In the genomic region with DNA sequence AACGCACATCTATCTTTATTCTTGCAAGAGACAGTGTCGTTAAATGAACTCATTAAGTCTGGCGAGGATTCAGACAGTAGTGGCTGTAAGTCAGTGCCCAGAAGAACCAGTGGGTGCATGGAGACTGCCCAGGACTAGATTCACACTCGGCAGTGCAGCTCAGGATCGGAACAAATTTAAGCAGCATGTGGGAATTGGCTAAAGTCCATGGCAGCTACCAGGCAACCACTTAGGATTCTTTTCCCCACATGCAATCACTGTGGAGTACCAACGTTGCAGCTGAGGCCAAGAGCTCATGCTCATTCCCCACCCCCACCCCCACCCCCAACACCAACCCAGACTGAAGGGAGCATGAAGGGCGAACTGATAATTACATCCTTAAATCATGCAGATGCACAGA, we compare ENCODE assay signal across 13 mouse cellular contexts.
DNase-seq lines count a peak whose midpoint lies in the region; ATAC-seq and TF ChIP-seq lines count a peak whose summit lies in the region.
"Had no signal": no experiment of that assay in that cellular context is flagged by ENCODE, and none has a peak within 500 bp of the region (broad histone marks: within the 10 kb centered on the region; RNA-seq: fewer than 3 reads in every experiment).

No protein-coding gene starts in this region.

- DNase-seq in lung, embryonic 14.5 days: peak; percentile 22
- no peak for DNase-seq in lung, postnatal 14 days
- DNase-seq in brain, embryonic 18.5 days (ENCODE audit: low read depth, low spot score): peak; percentile 18
- DNase-seq in spleen, adult 12 weeks (ENCODE audit: low spot score): no peak
- DNase-seq in adipocyte (ENCODE audit: low spot score): no peak
- DNase-seq: kidney, postnatal 36 days; thymus, postnatal 36 days had no signal

- no peaks in the 10 kb centered on the region for H3K9me3 ChIP-seq in forebrain, embryonic 15.5 days
- no peaks in the 10 kb centered on the region for H3K9me3 ChIP-seq in forebrain, embryonic 12.5 days
- no peaks in the 10 kb centered on the region for H3K9me3 ChIP-seq in lung, embryonic 14.5 days (ENCODE audit: low read depth, low read length)
- no peaks in the 10 kb centered on the region for H3K9me3 ChIP-seq in midbrain, embryonic 16.5 days (replicated peaks; ENCODE audit: control insufficient read depth, low read length, poor library complexity, severe bottlenecking)
- H3K9me3 ChIP-seq: limb, embryonic 13.5 days had no signal

- no peaks in the 10 kb centered on the region for H3K27me3 ChIP-seq in forebrain, embryonic 15.5 days
- H3K27me3 ChIP-seq in forebrain, embryonic 12.5 days: no peaks in the 10 kb centered on the region
- no peaks in the 10 kb centered on the region for H3K27me3 ChIP-seq in lung, embryonic 14.5 days (ENCODE audit: insufficient read depth, low read length)
- no peaks in the 10 kb centered on the region for H3K27me3 ChIP-seq in midbrain, embryonic 16.5 days (ENCODE audit: control insufficient read depth, insufficient read depth, low read depth, low read length)
- H3K27me3 ChIP-seq: limb, embryonic 13.5 days had no signal

- ATAC-seq in forebrain, embryonic 15.5 days (replicated peaks): peak; percentile 81
- ATAC-seq in forebrain, embryonic 12.5 days (ENCODE audit: low FRiP score): no peak
- no peak for ATAC-seq in lung, embryonic 14.5 days (ENCODE audit: insufficient read depth)
- ATAC-seq in midbrain, embryonic 16.5 days: peak; percentile 71
- ATAC-seq: intestine, embryonic 16.5 days had no signal

- no peaks in the 10 kb centered on the region for H3K36me3 ChIP-seq in forebrain, embryonic 15.5 days
- no peaks in the 10 kb centered on the region for H3K36me3 ChIP-seq in forebrain, embryonic 12.5 days (replicated peaks)
- no peaks in the 10 kb centered on the region for H3K36me3 ChIP-seq in lung, embryonic 14.5 days (ENCODE audit: insufficient read depth)
- no peaks in the 10 kb centered on the region for H3K36me3 ChIP-seq in midbrain, embryonic 16.5 days (ENCODE audit: control insufficient read depth, insufficient read depth, low read length)
- H3K36me3 ChIP-seq: limb, embryonic 13.5 days had no signal

- no peak overlapping the region for H3K4me3 ChIP-seq in forebrain, embryonic 15.5 days
- no peak overlapping the region for H3K4me3 ChIP-seq in forebrain, embryonic 12.5 days (replicated peaks)
- no peak overlapping the region for H3K4me3 ChIP-seq in lung, embryonic 14.5 days (ENCODE audit: low read depth, low read length)
- no peak overlapping the region for H3K4me3 ChIP-seq in midbrain, embryonic 16.5 days (ENCODE audit: low read depth, low read length)
- H3K4me3 ChIP-seq: erythroblast, embryonic 14.5 days; limb, embryonic 13.5 days had no signal

- no peaks in the 10 kb centered on the region for H3K4me1 ChIP-seq in forebrain, embryonic 15.5 days
- H3K4me1 ChIP-seq in forebrain, embryonic 12.5 days: no peaks in the 10 kb centered on the region
- no peaks in the 10 kb centered on the region for H3K4me1 ChIP-seq in lung, embryonic 14.5 days (ENCODE audit: insufficient read depth)
- H3K4me1 ChIP-seq in midbrain, embryonic 16.5 days (ENCODE audit: control insufficient read depth, insufficient read depth, low read length): no peaks in the 10 kb centered on the region

- H3K9ac ChIP-seq in forebrain, embryonic 15.5 days (replicated peaks): no peak overlapping the region
- H3K9ac ChIP-seq in forebrain, embryonic 12.5 days: no peak overlapping the region
- no peak overlapping the region for H3K9ac ChIP-seq in lung, embryonic 14.5 days
- no peak overlapping the region for H3K9ac ChIP-seq in midbrain, embryonic 16.5 days (ENCODE audit: low read depth, low read length)
- H3K9ac ChIP-seq: limb, embryonic 13.5 days had no signal

- no peak for TF ChIP-seq CTCF in lung, embryonic 14.5 days (IDR thresholded peaks at IDR 0.05; ENCODE audit: low read depth)

- no peak overlapping the region for H3K4me2 ChIP-seq in forebrain, embryonic 15.5 days (replicated peaks)
- H3K4me2 ChIP-seq in forebrain, embryonic 12.5 days: no peak overlapping the region
- no peak overlapping the region for H3K4me2 ChIP-seq in lung, embryonic 14.5 days
- no peak overlapping the region for H3K4me2 ChIP-seq in midbrain, embryonic 16.5 days (ENCODE audit: low read length)
- H3K4me2 ChIP-seq: limb, embryonic 13.5 days had no signal

- 50% methylated on average over 7 of the region's 7 CpGs for WGBS in forebrain, embryonic 15.5 days
- WGBS in forebrain, embryonic 12.5 days: 90% methylated on average over 7 of the region's 7 CpGs
- WGBS in lung, embryonic 14.5 days: 66% methylated on average over 7 of the region's 7 CpGs
- 71% methylated on average over 7 of the region's 7 CpGs for WGBS in midbrain, embryonic 16.5 days

- no peak overlapping the region for H3K27ac ChIP-seq in forebrain, embryonic 15.5 days (replicated peaks)
- H3K27ac ChIP-seq in forebrain, embryonic 12.5 days: no peak overlapping the region
- H3K27ac ChIP-seq in lung, embryonic 14.5 days (ENCODE audit: low read depth): no peak overlapping the region
- no peak overlapping the region for H3K27ac ChIP-seq in midbrain, embryonic 16.5 days (ENCODE audit: low read length)
- H3K27ac ChIP-seq: limb, embryonic 13.5 days had no signal

Comparison
In these comparisons a context has a peak if more than half of its experiments do, and no peak if none do; other contexts are left out.
1. ATAC-seq: peak in forebrain, embryonic 15.5 days (single experiment) and midbrain, embryonic 16.5 days (single experiment); none in forebrain, embryonic 12.5 days (single experiment) and lung, embryonic 14.5 days (single experiment).
2. DNase-seq: peak in lung, embryonic 14.5 days (single experiment) and brain, embryonic 18.5 days (single experiment); none in lung, postnatal 14 days (single experiment), spleen, adult 12 weeks (single experiment) and adipocyte (single experiment).